Mouse (Mus musculus) liver, embryonic 16.5 days (tissue): ENCODE data around the gene Wasf3. TPM values are rescaled to one million over a fixed set of nuclear protein-coding genes. Genes with fewer than 3 reads are reported as not detected.

Experiments
- ATAC-seq: fragments of 200-750 bp; cut with Nextera tagmentation; 2 replicates; pipeline ENCODE4 v1.8.0; 2017; ENCODE audit warnings: low read depth, mild to moderate bottlenecking, moderate number of reproducible peaks, moderate library complexity
- H3K27ac ChIP-seq: fragments of 300-500 bp; sonication (generic); 2 replicates; pipeline ENCODE4 v1.5.1; 2014; ENCODE audit warnings: mild to moderate bottlenecking, low read length
- H3K27me3 ChIP-seq: fragments of 300-500 bp; sonication (generic); 2 replicates; pipeline ENCODE4 v1.6.1; 2014; ENCODE audit warnings: low read depth, low read length, mixed read lengths; ENCODE audit not compliant: control insufficient read depth, insufficient read depth
- H3K36me3 ChIP-seq: fragments of 300-500 bp; sonication (generic); 2 replicates; pipeline ENCODE4 v1.6.1; 2014; ENCODE audit warnings: mild to moderate bottlenecking; ENCODE audit not compliant: control insufficient read depth, insufficient read depth
- H3K4me1 ChIP-seq: fragments of 300-500 bp; sonication (generic); 2 replicates; pipeline ENCODE4 v1.6.1; 2014; ENCODE audit warnings: low read depth, low read length, mixed read lengths; ENCODE audit not compliant: control insufficient read depth
- H3K4me2 ChIP-seq: fragments of 300-500 bp; sonication (generic); 2 replicates; pipeline ENCODE4 v1.6.1; 2014; ENCODE audit warnings: low read depth, low read length, mixed read lengths
- H3K4me3 ChIP-seq: fragments of 300-500 bp; sonication (generic); 2 replicates; pipeline ENCODE4 v1.5.1; 2014; ENCODE audit warnings: low read depth, mild to moderate bottlenecking, low read length
- H3K9ac ChIP-seq: fragments of 300-500 bp; sonication (generic); 2 replicates; pipeline ENCODE4 v1.6.1; 2014; ENCODE audit warnings: low read depth, low read length
- H3K9me3 ChIP-seq: fragments of 300-500 bp; sonication (generic); replicated peaks from 2 replicates; pipeline ENCODE4 v1.6.1; 2016; ENCODE audit warnings: low read length; ENCODE audit not compliant: control insufficient read depth
- WGBS: fragments of 180-500 bp; shearing (Covaris S2); extraction: QIAGEN DNeasy Blood & Tissue Kit; methylation state at CpG from one replicate; pipeline ENCODE4 v1.1.7; 2014; ENCODE audit not compliant: insufficient replicate concordance; 5-methylcytosine and 5-hydroxymethylcytosine counted together
- polyA plus RNA-seq: library from polyadenylated mRNA; unstranded; fragments of >200 nt; fragmentation: Nextera tagmentation; extraction: Ambion mirVana; gene quantifications from 2 replicates; pipeline ENCODE4 v1.2.1, GENCODE M21; 2015

Gene Wasf3
- polyA plus RNA-seq, 1 experiment from 2014 or later: 0.04 TPM

DNA sequence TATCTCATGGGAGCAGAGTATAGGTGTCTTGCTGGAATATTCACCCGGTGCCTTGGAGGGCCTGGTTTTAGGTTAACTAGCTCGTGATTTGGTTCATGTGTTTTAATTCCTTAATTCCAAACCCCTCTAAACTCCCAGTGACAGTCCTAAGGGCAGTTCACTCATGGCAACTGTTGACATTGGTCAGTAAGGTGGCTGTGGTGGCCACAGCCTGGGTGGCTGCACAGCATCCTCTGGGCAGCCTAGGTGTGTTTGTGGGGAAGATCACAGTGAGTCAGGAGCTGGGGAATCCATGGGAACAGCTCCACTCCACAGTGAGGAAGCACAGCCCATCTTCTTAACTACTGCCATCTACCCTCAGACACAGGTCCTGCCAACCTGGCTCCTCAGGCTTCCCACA, 61.8 kb downstream of the Wasf3 start:
- H3K27ac ChIP-seq: no peak overlapping the region
- no peak for ATAC-seq
- WGBS: 63% methylated on average over 2 of the region's 2 CpGs

DNA sequence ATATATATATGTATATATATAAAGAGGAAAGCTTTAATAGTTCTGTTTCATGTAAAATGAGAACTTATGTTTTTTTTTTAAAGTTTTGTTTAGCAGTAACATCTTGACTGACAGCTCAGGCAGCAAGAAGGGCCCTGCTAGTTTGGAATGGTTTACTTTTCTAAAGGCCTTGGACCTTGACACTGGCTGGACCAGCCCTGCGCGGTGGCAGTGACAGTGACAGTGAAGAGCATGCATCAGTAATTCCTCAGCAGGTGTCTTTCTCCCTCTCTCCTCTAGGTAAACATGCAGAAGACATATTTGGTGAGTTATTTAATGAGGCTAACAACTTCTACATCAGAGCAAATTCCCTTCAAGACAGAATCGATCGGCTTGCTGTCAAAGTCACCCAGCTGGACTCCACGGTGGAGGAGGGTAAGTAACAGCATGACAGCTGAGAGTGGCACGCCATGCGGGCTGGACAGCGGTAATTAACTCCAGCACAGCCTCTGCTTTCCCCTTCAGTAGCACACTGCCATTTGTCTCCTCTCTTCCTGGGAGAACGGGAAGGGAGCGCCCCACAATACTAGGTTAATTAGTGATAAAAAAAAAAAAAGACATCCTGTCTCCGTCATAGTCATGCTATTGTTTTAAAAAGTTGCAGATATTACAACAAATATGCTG, 66.9 kb downstream of the Wasf3 start:
- H3K4me1 ChIP-seq: no peaks in the 10 kb centered on the region
- WGBS: 72% methylated on average over 11 of the region's 11 CpGs

More for the DNA sequence above, 61.8 kb downstream of the Wasf3 start:
- Histone ChIP-seq H3K27me3 (no peaks in the 10 kb centered on the region), H3K4me3 (no peak overlapping the region), H3K9me3 (no peaks in the 10 kb centered on the region), H3K36me3 (no peaks in the 10 kb centered on the region), H3K4me2 (no peak overlapping the region), H3K4me1 (no peaks in the 10 kb centered on the region), H3K9ac (no peak overlapping the region)

DNA sequence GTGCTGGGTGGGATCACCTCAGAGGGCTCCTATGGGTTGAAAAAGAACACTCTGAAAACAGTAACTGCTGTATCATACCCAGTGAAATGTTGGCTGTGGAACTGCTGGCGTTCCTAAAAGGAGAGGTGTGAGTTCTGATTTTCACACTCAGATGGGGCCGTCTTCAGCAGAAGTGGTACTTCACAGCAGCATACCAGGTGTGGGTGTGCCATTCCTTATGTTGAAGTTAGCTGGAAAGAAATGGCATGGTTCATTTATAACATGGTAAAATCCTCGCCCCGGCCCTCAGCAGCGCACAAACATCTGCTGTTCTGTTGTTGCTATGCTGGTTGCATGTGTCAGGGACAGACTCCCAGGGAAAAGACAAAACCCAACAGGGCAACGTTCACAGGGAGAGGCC, 68.8 kb downstream of the Wasf3 start:
- H3K9me3 ChIP-seq: no peaks in the 10 kb centered on the region
- no peaks in the 10 kb centered on the region for H3K36me3 ChIP-seq
- ATAC-seq: no peak
- no peak overlapping the region for H3K27ac ChIP-seq
- H3K9ac ChIP-seq: no peak overlapping the region
- no peaks in the 10 kb centered on the region for H3K4me1 ChIP-seq
- no peak overlapping the region for H3K4me3 ChIP-seq
- H3K27me3 ChIP-seq: no peaks in the 10 kb centered on the region
- H3K4me2 ChIP-seq: no peak overlapping the region
- 65% methylated on average over 6 of the region's 6 CpGs for WGBS

More for the DNA sequence above, 66.9 kb downstream of the Wasf3 start:
- Histone ChIP-seq H3K27ac (no peak overlapping the region), H3K9me3 (no peaks in the 10 kb centered on the region), H3K27me3 (no peaks in the 10 kb centered on the region), H3K4me2 (no peak overlapping the region), H3K36me3 (no peaks in the 10 kb centered on the region), H3K4me3 (no peak overlapping the region), H3K9ac (no peak overlapping the region)
- no peak for ATAC-seq

GRCm38 (mm10) chr5:146461612-146462011, 76.8 kb downstream of the Wasf3 start:
- Histone ChIP-seq H3K9me3 (no peaks in the 10 kb centered on the region), H3K27me3 (no peaks in the 10 kb centered on the region), H3K4me2 (no peak overlapping the region), H3K4me1 (no peaks in the 10 kb centered on the region), H3K36me3 (no peaks in the 10 kb centered on the region), H3K27ac (no peak overlapping the region), H3K9ac (no peak overlapping the region), H3K4me3 (no peak overlapping the region)
- WGBS: 68% methylated on average over 8 of the region's 8 CpGs
- no peak for ATAC-seq

DNA sequence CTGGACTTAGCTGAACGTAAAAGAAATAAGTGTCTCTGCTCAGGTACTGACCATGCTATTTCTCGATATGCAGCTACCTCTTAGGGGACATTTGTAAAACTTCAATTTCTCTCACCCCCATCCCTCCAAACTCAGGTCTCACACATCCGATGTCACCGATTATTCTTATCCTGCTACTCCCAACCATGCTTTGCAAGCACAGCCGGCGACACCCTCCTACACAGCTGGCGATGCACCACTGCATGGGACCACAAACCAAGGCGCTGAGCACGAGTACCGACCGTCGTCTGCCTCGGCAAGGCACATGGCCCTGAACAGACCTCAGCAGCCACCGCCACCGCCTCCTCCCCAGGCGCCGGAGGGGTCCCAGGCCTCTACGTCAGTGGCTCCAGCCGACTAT, 81.9 kb downstream of the Wasf3 start:
- no peak for ATAC-seq
- no peaks in the 10 kb centered on the region for H3K36me3 ChIP-seq
- no peak overlapping the region for H3K4me3 ChIP-seq
- H3K4me2 ChIP-seq: no peak overlapping the region
- H3K27ac ChIP-seq: no peak overlapping the region
- 81% methylated on average over 19 of the region's 19 CpGs for WGBS
- H3K4me1 ChIP-seq: no peaks in the 10 kb centered on the region
- H3K9me3 ChIP-seq: no peaks in the 10 kb centered on the region
- H3K27me3 ChIP-seq: no peaks in the 10 kb centered on the region
- H3K9ac ChIP-seq: no peak overlapping the region

DNA sequence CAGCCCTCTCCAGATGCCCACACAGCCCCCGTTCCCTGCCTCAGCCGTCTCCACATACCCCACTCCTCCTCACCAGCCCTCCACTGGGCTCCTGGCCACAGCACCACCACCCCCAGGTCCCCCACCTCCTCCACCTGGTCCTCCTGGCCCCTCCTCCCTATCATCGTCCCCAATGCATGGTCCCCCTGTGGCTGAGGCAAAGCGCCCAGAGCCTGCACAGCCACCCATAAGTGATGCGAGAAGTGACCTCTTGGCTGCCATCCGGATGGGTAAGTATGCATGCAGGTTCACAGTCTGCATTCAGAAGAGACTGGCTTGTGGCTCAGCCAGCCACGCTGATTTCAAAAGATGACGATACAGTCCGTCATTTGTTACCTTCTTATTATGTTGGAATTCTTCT, 83.5 kb downstream of the Wasf3 start:
- H3K27ac ChIP-seq: no peak overlapping the region
- ATAC-seq: no peak
- 70% methylated on average over 9 of the region's 9 CpGs for WGBS
- H3K36me3 ChIP-seq: no peaks in the 10 kb centered on the region
- no peaks in the 10 kb centered on the region for H3K27me3 ChIP-seq
- no peaks in the 10 kb centered on the region for H3K9me3 ChIP-seq
- no peak overlapping the region for H3K4me3 ChIP-seq
- no peaks in the 10 kb centered on the region for H3K4me1 ChIP-seq
- H3K4me2 ChIP-seq: no peak overlapping the region
- no peak overlapping the region for H3K9ac ChIP-seq

DNA sequence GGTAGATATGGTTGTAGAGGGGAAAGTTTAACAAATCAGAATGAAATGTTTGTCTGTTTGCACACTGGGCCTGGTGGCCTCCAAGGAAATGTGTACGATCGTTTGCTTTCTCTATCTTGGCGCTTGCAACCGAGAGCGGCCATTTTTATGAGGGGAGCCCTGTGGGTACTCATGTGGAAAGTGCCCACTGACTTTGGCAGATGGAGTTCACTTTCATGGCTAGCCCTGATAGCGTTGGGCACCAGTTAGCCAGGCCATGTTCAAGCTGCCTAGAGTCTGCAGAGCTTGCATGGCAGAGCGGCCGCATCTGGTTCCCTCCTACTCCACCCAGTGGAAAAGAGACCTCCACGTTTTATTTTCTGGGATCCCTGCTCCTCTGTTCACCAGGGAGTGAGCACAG, 86.0 kb downstream of the Wasf3 start:
- Histone ChIP-seq H3K36me3 (no peaks in the 10 kb centered on the region), H3K27me3 (no peaks in the 10 kb centered on the region), H3K27ac (no peak overlapping the region), H3K9ac (no peak overlapping the region), H3K4me1 (no peaks in the 10 kb centered on the region), H3K9me3 (no peaks in the 10 kb centered on the region), H3K4me2 (no peak overlapping the region), H3K4me3 (no peak overlapping the region)
- WGBS: 73% methylated on average over 9 of the region's 9 CpGs
- no peak for ATAC-seq

GRCm38 (mm10) chr5:146471311-146471710, 86.5 kb downstream of the Wasf3 start:
- Histone ChIP-seq H3K9me3 (no peaks in the 10 kb centered on the region), H3K4me2 (no peak overlapping the region), H3K9ac (no peak overlapping the region), H3K27ac (no peak overlapping the region), H3K4me1 (no peaks in the 10 kb centered on the region), H3K36me3 (no peaks in the 10 kb centered on the region), H3K27me3 (no peaks in the 10 kb centered on the region), H3K4me3 (no peak overlapping the region)
- ATAC-seq: 0 out of 2 replicates have a peak, but pooled peaks have one; percentile 13
- WGBS: 55% methylated on average over 5 of the region's 5 CpGs

GRCm38 (mm10) chr5:146471821-146472220, 87.0 kb downstream of the Wasf3 start:
- H3K4me3 ChIP-seq: no peak overlapping the region
- no peak overlapping the region for H3K27ac ChIP-seq
- H3K4me2 ChIP-seq: no peak overlapping the region
- 68% methylated on average over 12 of the region's 12 CpGs for WGBS
- H3K9me3 ChIP-seq: no peaks in the 10 kb centered on the region
- H3K36me3 ChIP-seq: no peaks in the 10 kb centered on the region
- no peaks in the 10 kb centered on the region for H3K27me3 ChIP-seq
- ATAC-seq: no peak
- no peak overlapping the region for H3K9ac ChIP-seq
- no peaks in the 10 kb centered on the region for H3K4me1 ChIP-seq
